20 mouse cellular contexts compared by ENCODE assay signal in the genomic region with DNA sequence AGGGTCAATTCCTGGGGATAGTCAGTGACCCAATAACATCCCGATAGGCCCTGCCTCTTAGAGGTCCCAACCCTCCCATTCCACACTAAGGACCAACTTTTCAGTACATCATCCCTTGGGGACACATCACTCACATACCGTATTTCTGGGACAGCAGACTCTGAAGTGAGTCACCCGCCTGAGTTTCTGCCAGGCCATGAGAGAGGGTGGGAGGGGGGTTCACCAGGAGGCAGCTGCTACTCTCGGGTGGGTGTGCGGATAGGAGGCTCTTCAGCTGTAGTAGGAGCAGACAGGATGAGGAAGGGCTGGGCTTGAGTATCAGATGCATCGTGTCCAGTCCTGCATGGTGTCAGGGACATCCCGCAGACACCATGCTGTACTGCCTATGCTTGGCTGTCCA. TPM values are rescaled to one million over a fixed set of nuclear protein-coding genes. Genes with fewer than 3 reads are reported as not detected.
DNase-seq lines count a peak whose midpoint lies in the region.
"Had no signal": no experiment of that assay in that cellular context is flagged by ENCODE, and none has a peak within 500 bp of the region (broad histone marks: within the 10 kb centered on the region; RNA-seq: fewer than 3 reads in every experiment).

No protein-coding gene starts in this region.

- DNase-seq in adrenal gland, postnatal 14 days, result peak; percentile 29
- no peak for DNase-seq in adrenal gland, adult 18-20 months (ENCODE audit: low spot score in 2 of 2)
- DNase-seq in heart, postnatal 4 days, result peak; percentile 49
- no peak for DNase-seq in heart, adult 9 months (ENCODE audit: low spot score in 2 of 2)
- DNase-seq in 3T3-L1 (ENCODE audit: low read depth, low spot score), result peak; percentile 72
- DNase-seq in layer of hippocampus, adult 9-11 months, result peak; percentile 71
- no peak for DNase-seq in cerebellum, postnatal 25 days
- DNase-seq in cerebellum, postnatal 14 days, result no peak
- DNase-seq: adrenal gland, postnatal 10 days; cerebellum, adult 2 months; forebrain, postnatal 0 days; gastrocnemius, postnatal 36 days; kidney, adult 9 months; kidney, postnatal 4 days; lung, embryonic 14.5 days; thymus, postnatal 36 days had no signal

RNA-seq across cellular contexts. Expression of a gene that starts 4.7 kb away (rescaled TPM):
- total RNA-seq in adrenal gland, postnatal 14 days (2021), result 2.3 and 40.2 TPM in 2 replicates
- total RNA-seq in adrenal gland, adult 18-20 months (2021), result not detected
- total RNA-seq in heart, postnatal 4 days (2021), result not detected
- total RNA-seq: forebrain, postnatal 0 days; left cerebral cortex, postnatal 36 days; megakaryocyte progenitor cell, adult 5-6 weeks; MEL had no signal

RNA-seq across cellular contexts. Expression of a gene that starts 21.0 kb away (rescaled TPM):
- not detected in 2 replicates for total RNA-seq in adrenal gland, postnatal 14 days (2021)
- total RNA-seq in adrenal gland, adult 18-20 months (2021), result not detected
- total RNA-seq in heart, postnatal 4 days (2021), result not detected
- total RNA-seq: adrenal gland, postnatal 10 days; forebrain, postnatal 0 days; gastrocnemius, postnatal 36 days; left cerebral cortex, postnatal 36 days; liver, adult 2 months; megakaryocyte progenitor cell, adult 5-6 weeks; MEL had no signal

RNA-seq across cellular contexts. Expression of a gene that starts 28.8 kb away (rescaled TPM):
- 0.07 and 0.08 TPM in 2 replicates for total RNA-seq in adrenal gland, postnatal 14 days (2021)
- under 1 TPM in 1 of 2 experiments, not detected in 1; 0.03 TPM for total RNA-seq in adrenal gland, adult 18-20 months (2021)
- under 1 TPM; 0.45 to 0.48 TPM for total RNA-seq in heart, postnatal 4 days (2021)
- total RNA-seq: gastrocnemius, postnatal 36 days; liver, adult 2 months; megakaryocyte progenitor cell, adult 5-6 weeks; MEL had no signal

RNA-seq across cellular contexts. Expression of a gene that starts 38.0 kb away (rescaled TPM):
- 18.5 and 25.5 TPM in 2 replicates for total RNA-seq in adrenal gland, postnatal 14 days (2021)
- 10 to 100 TPM; 37.9 to 38.1 TPM for total RNA-seq in adrenal gland, adult 18-20 months (2021)
- total RNA-seq in heart, postnatal 4 days (2021), result 1 to 10 TPM; 6.2 to 7.5 TPM
- total RNA-seq: MEL had no signal

Comparison
In these comparisons a context has a peak if more than half of its experiments do, and no peak if none do; other contexts are left out.
1. DNase-seq: peak in adrenal gland, postnatal 14 days (single experiment), heart, postnatal 4 days (single experiment), 3T3-L1 (single experiment) and layer of hippocampus, adult 9-11 months (single experiment); none in adrenal gland, adult 18-20 months (0 of 2), heart, adult 9 months (0 of 2), cerebellum, postnatal 25 days (0 of 2) and cerebellum, postnatal 14 days (0 of 2).